Mouse (Mus musculus): Measurements from ENCODE around the gene Ppm1a. TPM values are rescaled to one million over a fixed set of nuclear protein-coding genes. Genes with fewer than 3 reads are reported as not detected.

Ppm1a gene
- polyA plus RNA-seq, 1 experiment = 80.6 TPM

GRCm38 (mm10) chr12:72845946-72846345 lies 88.7 kb downstream of the Ppm1a start:
- Histone ChIP-seq H3ac (ENCODE audit: control insufficient read depth, insufficient read length, low read depth) (no peak overlapping the region), H3K79me2 (ENCODE audit: control insufficient read depth, insufficient read depth) (no peaks in the 10 kb centered on the region), H3K79me3 (ENCODE audit: low read depth) (no peaks in the 10 kb centered on the region), H3K36me3 (ENCODE audit: control insufficient read depth, insufficient read depth) (no peaks in the 10 kb centered on the region), H3K27me3 (ENCODE audit: control insufficient read depth, insufficient read depth, insufficient read length) (peaks cover 31% of the 10 kb centered on the region), H3K4me3 (ENCODE audit: insufficient read depth, poor library complexity, severe bottlenecking) (no peak overlapping the region)
- TF ChIP-seq USF1 (IDR thresholded peaks at IDR 0.05; ENCODE audit: low read depth) (no peak), CTCF (IDR thresholded peaks at IDR 0.05; ENCODE audit: control insufficient read depth, insufficient read depth, insufficient read length) (no peak), CEBPB (IDR thresholded peaks at IDR 0.05; ENCODE audit: low read depth) (no peak), MAX (IDR thresholded peaks at IDR 0.05) (no peak), FOSL1 (IDR thresholded peaks at IDR 0.05; ENCODE audit: insufficient read depth, low read length, poor library complexity, severe bottlenecking) (no peak), MYOG (IDR thresholded peaks at IDR 0.05; ENCODE audit: control insufficient read depth, extremely low read depth, insufficient read length) (no peak), MYOD1 (IDR thresholded peaks at IDR 0.05; ENCODE audit: control insufficient read depth, insufficient read length, low read depth) (no peak)

- no peak for TF ChIP-seq CEBPB (IDR thresholded peaks at IDR 0.05; ENCODE audit: low read depth)
- TF ChIP-seq CTCF (IDR thresholded peaks at IDR 0.05; ENCODE audit: control insufficient read depth, insufficient read depth, insufficient read length) = peak; percentile 4
- Histone ChIP-seq H3ac (ENCODE audit: control insufficient read depth, insufficient read length, low read depth) (no peak overlapping the region), H3K36me3 (ENCODE audit: control insufficient read depth, insufficient read depth) (no peaks in the 10 kb centered on the region), H3K27me3 (ENCODE audit: control insufficient read depth, insufficient read depth, insufficient read length) (peaks cover 32% of the 10 kb centered on the region), H3K79me2 (ENCODE audit: control insufficient read depth, insufficient read depth) (no peaks in the 10 kb centered on the region), H3K79me3 (ENCODE audit: low read depth) (no peaks in the 10 kb centered on the region), H3K4me3 (ENCODE audit: insufficient read depth, poor library complexity, severe bottlenecking) (no peak overlapping the region)
Observed at GRCm38 (mm10) chr12:72847725-72848124, 90.5 kb downstream of the Ppm1a start.

Other genes starting within 250 kb of the Ppm1a start
- gene Pcnx4, start 221.1 kb upstream of the Ppm1a start, polyA plus RNA-seq (2012; fragmentation: generic; extraction: Trizol) = 4.9 TPM
- not detected for gene Gm4756, start 107.8 kb upstream of the Ppm1a start, polyA plus RNA-seq (2012; fragmentation: generic; extraction: Trizol)
- 22.4 TPM for gene Dhrs7, start 92.5 kb upstream of the Ppm1a start, polyA plus RNA-seq (2012; fragmentation: generic; extraction: Trizol)
- not detected for gene Six6, start 182.4 kb downstream of the Ppm1a start, polyA plus RNA-seq (2012; fragmentation: generic; extraction: Trizol)
- gene 4930447C04Rik, start 183.3 kb downstream of the Ppm1a start, polyA plus RNA-seq (2012; fragmentation: generic; extraction: Trizol) = not detected